In genomic region chr2:167309286-167309685, GRCm38 (mm10) we compare ENCODE assay signal across 14 mouse cellular contexts. TPM values are rescaled to one million over a fixed set of nuclear protein-coding genes. Genes with fewer than 3 reads are reported as not detected.
A peak's percentile ranks its signal among the peaks of the same experiment; 100 is the strongest.
DNase-seq lines count a peak whose midpoint lies in the region; ATAC-seq lines count a peak whose summit lies in the region.
"Had no signal": no experiment of that assay in that cellular context is flagged by ENCODE, and none has a peak within 500 bp of the region (broad histone marks: within the 10 kb centered on the region; RNA-seq: fewer than 3 reads in every experiment).

No protein-coding gene starts in this region.

- H3K9ac ChIP-seq in forebrain, embryonic 14.5 days (ENCODE audit: low read length) = no peak overlapping the region
- H3K9ac ChIP-seq: embryonic facial prominence, embryonic 12.5 days; heart, embryonic 15.5 days; hindbrain, embryonic 14.5 days; kidney, embryonic 15.5 days; liver, embryonic 14.5 days had no signal

- ATAC-seq in forebrain, embryonic 14.5 days = no peak
- ATAC-seq in granulocyte monocyte progenitor cell, adult 5-6 weeks (replicated peaks; ENCODE audit: poor library complexity, severe bottlenecking) = no peak

- no peaks in the 10 kb centered on the region for H3K27me3 ChIP-seq in forebrain, embryonic 14.5 days (replicated peaks; ENCODE audit: control insufficient read depth, insufficient read depth, low read length)
- H3K27me3 ChIP-seq in forebrain, embryonic 10.5 days (ENCODE audit: poor library complexity, severe bottlenecking) = no peaks in the 10 kb centered on the region
- H3K27me3 ChIP-seq: embryonic facial prominence, embryonic 12.5 days; heart, embryonic 15.5 days; kidney, embryonic 15.5 days had no signal

- no peak overlapping the region for H3K27ac ChIP-seq in forebrain, embryonic 14.5 days (ENCODE audit: low read depth, low read length)
- no peak overlapping the region for H3K27ac ChIP-seq in forebrain, embryonic 10.5 days
- H3K27ac ChIP-seq: embryonic facial prominence, embryonic 12.5 days; heart, embryonic 15.5 days; hindbrain, embryonic 14.5 days; kidney, embryonic 15.5 days; liver, embryonic 14.5 days had no signal

- H3K36me3 ChIP-seq in forebrain, embryonic 14.5 days (ENCODE audit: control insufficient read depth, insufficient read depth, low read length) = peaks cover 21% of the 10 kb centered on the region
- peaks cover 46% of the 10 kb centered on the region for H3K36me3 ChIP-seq in forebrain, embryonic 10.5 days (replicated peaks)

- H3K4me3 ChIP-seq in forebrain, embryonic 14.5 days (ENCODE audit: low read depth, low read length) = no peak overlapping the region
- H3K4me3 ChIP-seq in forebrain, embryonic 10.5 days = no peak overlapping the region
- H3K4me3 ChIP-seq: embryonic facial prominence, embryonic 12.5 days; heart, embryonic 15.5 days; kidney, embryonic 15.5 days had no signal

- DNase-seq in forebrain, embryonic 14.5 days (ENCODE audit: low spot score) = peak; percentile 59
- DNase-seq in forebrain, embryonic 10.5 days (ENCODE audit: extremely low spot score, low spot score) = no peak
- DNase-seq in layer of hippocampus, adult 9-11 months = peak; percentile 1
- no peak for DNase-seq in layer of hippocampus, adult 9-10 months (ENCODE audit: low spot score)
- DNase-seq in brain, adult 2 months (ENCODE audit: low read depth, low spot score) = peak; percentile 35
- DNase-seq in cerebellum, postnatal 14 days = peak; percentile 59 to 74
- no peak for DNase-seq in c-Kit-positive CD71-positive TER-119-positive erythroid progenitor cells, embryonic 14.5 days (ENCODE audit: low spot score)
- DNase-seq: lung, postnatal 10 days had no signal

- 76% methylated on average over 12 of the region's 12 CpGs for WGBS in forebrain, embryonic 14.5 days
- WGBS in forebrain, embryonic 10.5 days = 93% methylated on average over 12 of the region's 12 CpGs

- peaks cover 7% of the 10 kb centered on the region for H3K4me1 ChIP-seq in forebrain, embryonic 14.5 days (ENCODE audit: control insufficient read depth, insufficient read depth, low read length)
- H3K4me1 ChIP-seq in forebrain, embryonic 10.5 days = peaks cover 25% of the 10 kb centered on the region

- H3K9me3 ChIP-seq in forebrain, embryonic 14.5 days (replicated peaks; ENCODE audit: control insufficient read depth, low read length) = no peaks in the 10 kb centered on the region
- no peaks in the 10 kb centered on the region for H3K9me3 ChIP-seq in forebrain, embryonic 10.5 days
- H3K9me3 ChIP-seq: embryonic facial prominence, embryonic 12.5 days; heart, embryonic 15.5 days; kidney, embryonic 15.5 days had no signal

- no peak overlapping the region for H3K4me2 ChIP-seq in forebrain, embryonic 14.5 days (ENCODE audit: low read length)
- H3K4me2 ChIP-seq: embryonic facial prominence, embryonic 12.5 days; heart, embryonic 15.5 days; hindbrain, embryonic 14.5 days; kidney, embryonic 15.5 days had no signal

RNA-seq across cellular contexts. Expression of gene B4galt5, which starts 39.7 kb away (rescaled TPM):
- polyA plus RNA-seq in forebrain, embryonic 14.5 days (2014; fragmentation: Nextera tagmentation; extraction: Ambion mirVana) = 10.9 and 12.0 TPM in 2 replicates
- polyA plus RNA-seq in forebrain, embryonic 10.5 days (2016; fragmentation: Nextera tagmentation; extraction: Ambion mirVana) = 6.0 and 7.3 TPM in 2 replicates
- total RNA-seq in granulocyte monocyte progenitor cell, adult 5-6 weeks (2014; fragmentation: Nextera tagmentation) = 12.3 and 19.3 TPM in 2 replicates
- total RNA-seq in granulocyte monocyte progenitor cell, adult 5-6 weeks (2017) = 5.0 and 13.1 TPM in 2 replicates

Comparison
In these comparisons a context has a peak if more than half of its experiments do, and no peak if none do; other contexts are left out.
1. DNase-seq: peak in forebrain, embryonic 14.5 days (single experiment), layer of hippocampus, adult 9-11 months (single experiment), brain, adult 2 months (single experiment) and cerebellum, postnatal 14 days (2 of 2); none in forebrain, embryonic 10.5 days (single experiment), layer of hippocampus, adult 9-10 months (single experiment) and c-Kit-positive CD71-positive TER-119-positive erythroid progenitor cells, embryonic 14.5 days (single experiment).